Mouse (Mus musculus): ENCODE data around the gene Sptbn2.

DNA sequence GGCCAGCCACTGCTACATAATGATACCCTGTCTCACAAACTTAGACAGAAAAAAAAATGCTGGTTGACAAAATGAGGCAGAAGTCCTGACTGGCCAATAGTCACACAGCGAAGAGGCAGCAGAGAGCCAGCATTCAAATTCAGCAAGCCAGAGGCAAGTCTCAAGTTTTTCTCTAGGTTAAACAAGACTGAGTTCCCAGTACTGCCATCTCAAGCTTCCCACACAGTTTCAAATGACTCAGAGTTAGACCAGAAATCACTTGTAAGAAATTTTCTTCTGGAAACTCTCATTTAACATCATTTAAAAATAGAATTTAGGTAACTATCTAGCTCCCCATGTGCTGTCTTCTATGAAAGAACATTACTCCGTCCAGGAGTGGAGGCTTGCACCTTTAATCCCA is 86.9 kb downstream of the Sptbn2 start:
- TF ChIP-seq CTCF (IDR thresholded peaks at IDR 0.05; ENCODE audit: control insufficient read depth, insufficient read depth, insufficient replicate concordance, low read depth, low read length) (no peak), POLR2A (IDR thresholded peaks at IDR 0.05; ENCODE audit: control insufficient read depth, low read depth, low read length) (no peak)

Measured in testis, adult 2 months (tissue).